Mouse (Mus musculus) brain, embryonic 18.5 days (tissue): ENCODE data around the gene Msln.

Source experiments
- DNase-seq: peaks from one replicate; pipeline ENCODE4 v3.0.0-alpha.2; 2012; ENCODE audit warnings: low read depth, low spot score

The Msln gene

GRCm38 (mm10) chr17:25754241-25754640 lies at the start of gene Msln:
Gene Msln, minus strand, starts transcription at chr17:25754378.
- no peak for DNase-seq

GRCm38 (mm10) chr17:25802825-25803517 lies 48.8 kb upstream of the Msln start:
- no peak for DNase-seq

- no peak for DNase-seq
These were observed 46.9 kb upstream of the Msln start for GRCm38 (mm10) chr17:25801029-25801428.

GRCm38 (mm10) chr17:25796951-25797369 lies 42.8 kb upstream of the Msln start, which contains the start of gene Metrn:
Gene Metrn, minus strand, starts transcription at chr17:25797136.
- no peak for DNase-seq

- DNase-seq, result no peak
These were observed 42.1 kb upstream of the Msln start for GRCm38 (mm10) chr17:25796211-25796771.

- DNase-seq, result no peak
These were observed 41.5 kb upstream of the Msln start, which contains the start of gene AC134908.4 for GRCm38 (mm10) chr17:25795609-25796092. Gene AC134908.4, minus strand, starts transcription at chr17:25795659.

- DNase-seq, result no peak
These were observed 40.8 kb upstream of the Msln start for GRCm38 (mm10) chr17:25794998-25795397.

- DNase-seq, result no peak
These were observed 40.0 kb upstream of the Msln start for GRCm38 (mm10) chr17:25794197-25794596.

GRCm38 (mm10) chr17:25792615-25793014 lies 38.4 kb upstream of the Msln start, which contains the start of gene Fam173a:
Gene Fam173a, minus strand, starts transcription at chr17:25792901.
- no peak for DNase-seq

- no peak for DNase-seq
These were observed 37.8 kb upstream of the Msln start for GRCm38 (mm10) chr17:25791843-25792527.

- DNase-seq, result no peak
These were observed 37.2 kb upstream of the Msln start for GRCm38 (mm10) chr17:25791320-25791842.

GRCm38 (mm10) chr17:25786781-25787504 lies 32.8 kb upstream of the Msln start:
- DNase-seq, result no peak

GRCm38 (mm10) chr17:25786280-25786679 lies 32.1 kb upstream of the Msln start, which contains the start of gene Ccdc78:
Gene Ccdc78, plus strand, starts transcription at chr17:25786580.
- no peak for DNase-seq

- DNase-seq, result peak; percentile 85
These were observed 31.1 kb upstream of the Msln start, which contains the start of gene Haghl for GRCm38 (mm10) chr17:25785281-25785745. Gene Haghl, minus strand, starts transcription at chr17:25785673.

GRCm38 (mm10) chr17:25783861-25784574 lies 29.8 kb upstream of the Msln start:
- DNase-seq, result no peak

- DNase-seq, result no peak
These were observed 28.9 kb upstream of the Msln start for GRCm38 (mm10) chr17:25783086-25783485.

GRCm38 (mm10) chr17:25781339-25781738 lies 27.2 kb upstream of the Msln start:
- no peak for DNase-seq

GRCm38 (mm10) chr17:25777948-25778347 lies 23.8 kb upstream of the Msln start:
- DNase-seq, result no peak

GRCm38 (mm10) chr17:25775318-25776062 lies 21.3 kb upstream of the Msln start:
- DNase-seq, result no peak
